14 mouse cellular contexts compared by ENCODE assay signal in the genomic region with DNA sequence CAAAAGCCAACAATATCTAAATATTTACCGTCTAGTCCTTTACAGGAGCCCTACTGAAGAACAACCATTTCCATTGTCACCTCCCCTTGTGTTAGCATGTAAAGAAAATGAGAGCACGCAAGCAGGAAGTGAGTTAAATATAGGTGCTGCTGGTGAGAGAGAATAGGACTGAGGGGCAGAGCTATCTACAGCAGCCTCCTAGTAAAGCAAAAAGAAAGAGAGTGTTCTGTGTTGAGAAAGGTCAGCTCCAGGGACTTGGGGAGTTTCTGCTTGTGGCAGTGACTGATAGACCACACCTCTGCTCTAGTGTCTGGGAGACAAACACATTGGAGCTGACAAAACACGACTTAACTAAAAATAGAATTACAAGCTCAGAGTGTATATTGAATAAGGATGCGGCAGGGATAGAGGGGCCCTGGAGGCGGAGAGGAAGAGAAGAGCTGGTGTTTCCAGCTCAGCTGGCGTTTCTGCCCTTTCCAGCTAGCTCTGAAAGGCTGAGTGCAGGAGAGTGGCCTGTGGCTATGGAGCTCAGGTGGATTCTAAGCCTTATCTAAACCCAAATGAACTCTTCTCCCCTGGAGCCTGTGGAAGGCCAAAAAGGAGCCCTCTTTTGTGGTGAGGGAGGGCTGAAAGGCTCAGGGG.
A peak's percentile ranks its signal among the peaks of the same experiment; 100 is the strongest.
DNase-seq lines count a peak whose midpoint lies in the region; ATAC-seq lines count a peak whose summit lies in the region.
"Had no signal": no experiment of that assay in that cellular context is flagged by ENCODE, and none has a peak within 500 bp of the region (broad histone marks: within the 10 kb centered on the region; RNA-seq: fewer than 3 reads in every experiment).

No protein-coding gene starts in this region.

- 25% methylated on average over 6 of the region's 6 CpGs for WGBS in heart, embryonic 13.5 days
- WGBS in midbrain, embryonic 14.5 days: 55% methylated on average over 6 of the region's 6 CpGs

- H3K4me3 ChIP-seq in heart, embryonic 13.5 days: no peak overlapping the region
- no peak overlapping the region for H3K4me3 ChIP-seq in midbrain, embryonic 14.5 days (replicated peaks; ENCODE audit: low read depth, low read length)
- H3K4me3 ChIP-seq: kidney, embryonic 15.5 days; liver, embryonic 13.5 days; stomach, embryonic 15.5 days had no signal

- H3K27ac ChIP-seq in heart, embryonic 13.5 days (replicated peaks): peak overlapping the region; percentile 48
- 0 out of 2 replicates have a peak overlapping the region, but pooled peaks have one; percentile 21 for H3K27ac ChIP-seq in midbrain, embryonic 14.5 days (replicated peaks; ENCODE audit: low read depth, low read length)
- H3K27ac ChIP-seq: kidney, embryonic 15.5 days; liver, embryonic 13.5 days; stomach, embryonic 15.5 days had no signal

- H3K9me3 ChIP-seq in heart, embryonic 13.5 days: no peaks in the 10 kb centered on the region
- H3K9me3 ChIP-seq in midbrain, embryonic 14.5 days (ENCODE audit: control insufficient read depth, low read length): no peaks in the 10 kb centered on the region
- H3K9me3 ChIP-seq: kidney, embryonic 15.5 days; liver, embryonic 13.5 days; stomach, embryonic 15.5 days had no signal

- no peaks in the 10 kb centered on the region for H3K36me3 ChIP-seq in heart, embryonic 13.5 days
- no peaks in the 10 kb centered on the region for H3K36me3 ChIP-seq in midbrain, embryonic 14.5 days (ENCODE audit: control insufficient read depth, insufficient read depth, low read length)
- H3K36me3 ChIP-seq: kidney, embryonic 15.5 days; liver, embryonic 13.5 days; stomach, embryonic 15.5 days had no signal

- ATAC-seq in heart, embryonic 13.5 days (ENCODE audit: extremely low read depth, insufficient number of reproducible peaks, low FRiP score, low TSS enrichment): no peak
- no peak for ATAC-seq in midbrain, embryonic 14.5 days (ENCODE audit: low FRiP score, low TSS enrichment)

- no peak for DNase-seq in heart, adult 9 months (ENCODE audit: low spot score in 2 of 2)
- DNase-seq in brain, adult 2 months (ENCODE audit: low read depth, low spot score): peak; percentile 56
- peak; percentile 4 to 10 for DNase-seq in frontal cortex, postnatal 25 days (ENCODE audit: low spot score in 2 of 2)
- peak; percentile 14 for DNase-seq in midbrain, embryonic 14.5 days
- no peak for DNase-seq in layer of hippocampus, adult 18-20 months (ENCODE audit: low spot score in 2 of 2)
- DNase-seq in spleen, postnatal 10 days (ENCODE audit: low spot score in 2 of 2): no peak
- no peak for DNase-seq in gastrocnemius, postnatal 4 days (ENCODE audit: low spot score in 2 of 2)
- DNase-seq: cerebellum, postnatal 36 days; heart, postnatal 36 days; liver, embryonic 13.5 days; lung, postnatal 36 days had no signal

- H3K27me3 ChIP-seq in heart, embryonic 13.5 days (replicated peaks): no peaks in the 10 kb centered on the region
- no peaks in the 10 kb centered on the region for H3K27me3 ChIP-seq in midbrain, embryonic 14.5 days (ENCODE audit: control insufficient read depth, insufficient read depth, low read length)
- H3K27me3 ChIP-seq: kidney, embryonic 15.5 days; liver, embryonic 13.5 days; stomach, embryonic 15.5 days had no signal

- peak overlapping the region; percentile 4; the same call in 1 of the 2 replicates for H3K9ac ChIP-seq in heart, embryonic 13.5 days
- no peak overlapping the region for H3K9ac ChIP-seq in midbrain, embryonic 14.5 days (replicated peaks; ENCODE audit: low read length)
- H3K9ac ChIP-seq: kidney, embryonic 15.5 days; liver, embryonic 13.5 days; stomach, embryonic 15.5 days had no signal

- H3K4me1 ChIP-seq in heart, embryonic 13.5 days: peaks cover 11% of the 10 kb centered on the region; the same call in 1 of the 2 replicates
- H3K4me1 ChIP-seq in midbrain, embryonic 14.5 days (ENCODE audit: control insufficient read depth, insufficient read depth, low read length): no peaks in the 10 kb centered on the region
- H3K4me1 ChIP-seq: kidney, embryonic 15.5 days; liver, embryonic 13.5 days; stomach, embryonic 15.5 days had no signal

- peak overlapping the region; percentile 30 for H3K4me2 ChIP-seq in heart, embryonic 13.5 days
- no peak overlapping the region for H3K4me2 ChIP-seq in midbrain, embryonic 14.5 days (ENCODE audit: low read length)
- H3K4me2 ChIP-seq: kidney, embryonic 15.5 days; liver, embryonic 13.5 days; stomach, embryonic 15.5 days had no signal

Comparison
In these comparisons a context has a peak if more than half of its experiments do, and no peak if none do; other contexts are left out.
1. DNase-seq: peak in brain, adult 2 months (single experiment), frontal cortex, postnatal 25 days (2 of 2) and midbrain, embryonic 14.5 days (single experiment); none in heart, adult 9 months (0 of 2), layer of hippocampus, adult 18-20 months (0 of 2), spleen, postnatal 10 days (0 of 2) and gastrocnemius, postnatal 4 days (0 of 2).